ENCODE assay signal across 19 mouse cellular contexts in genomic region chr14:59705326-59706058, GRCm38 (mm10).
DNase-seq lines count a peak whose midpoint lies in the region; ATAC-seq and TF ChIP-seq lines count a peak whose summit lies in the region.
"Had no signal": no experiment of that assay in that cellular context is flagged by ENCODE, and none has a peak within 500 bp of the region (broad histone marks: within the 10 kb centered on the region; RNA-seq: fewer than 3 reads in every experiment).

No protein-coding gene starts in this region.

- no peak for ATAC-seq in liver, postnatal 0 days
- ATAC-seq in liver, embryonic 12.5 days, result no peak
- peak; percentile 63 for ATAC-seq in granulocyte monocyte progenitor cell, adult 5-6 weeks (replicated peaks; ENCODE audit: poor library complexity, severe bottlenecking)
- peak; percentile 54; the same call in 1 of the 2 replicates for ATAC-seq in limb, embryonic 14.5 days (ENCODE audit: low FRiP score, low read depth)
- ATAC-seq: forebrain, embryonic 13.5 days; hindbrain, postnatal 0 days had no signal

- DNase-seq in liver, postnatal 0 days, result peak; percentile 19
- peak; percentile 48 for DNase-seq in limb, embryonic 14.5 days (ENCODE audit: low spot score)
- DNase-seq in mesoderm, embryonic 11.5 days (ENCODE audit: low read depth, low spot score), result peak; percentile 30
- no peak for DNase-seq in layer of hippocampus, adult 8-10 months (ENCODE audit: low spot score in 2 of 2)
- no peak for DNase-seq in spleen, adult 18-20 months
- DNase-seq: adrenal gland, adult 2 months; adrenal gland, postnatal 25 days; cerebellum, adult 18-20 months; cerebellum, postnatal 10 days; gastrocnemius, postnatal 10 days; heart, adult 2 months; heart, postnatal 14 days had no signal

- no peak for TF ChIP-seq POLR2A in limb, embryonic 14.5 days (IDR thresholded peaks at IDR 0.05; ENCODE audit: borderline replicate concordance, extremely low read depth, insufficient read depth, insufficient read length)

- no peaks in the 10 kb centered on the region for H3K27me3 ChIP-seq in liver, postnatal 0 days (ENCODE audit: insufficient read depth, low read length)
- no peaks in the 10 kb centered on the region for H3K27me3 ChIP-seq in liver, embryonic 12.5 days (replicated peaks)
- no peaks in the 10 kb centered on the region for H3K27me3 ChIP-seq in limb, embryonic 14.5 days (ENCODE audit: control insufficient read depth, insufficient read depth, low read length)
- H3K27me3 ChIP-seq: forebrain, embryonic 13.5 days; heart, embryonic 15.5 days had no signal

- TF ChIP-seq CTCF in liver, postnatal 0 days (IDR thresholded peaks at IDR 0.05; ENCODE audit: low read depth), result no peak

- H3K27ac ChIP-seq in liver, postnatal 0 days (ENCODE audit: low read depth), result no peak overlapping the region
- no peak overlapping the region for H3K27ac ChIP-seq in liver, embryonic 12.5 days
- 0 out of 2 replicates have a peak overlapping the region, but pooled peaks have one; percentile 43 for H3K27ac ChIP-seq in limb, embryonic 14.5 days (replicated peaks; ENCODE audit: low read depth, low read length)
- H3K27ac ChIP-seq: forebrain, embryonic 13.5 days; heart, adult 2 months; heart, embryonic 15.5 days; hindbrain, embryonic 13.5 days; hindbrain, postnatal 0 days had no signal

- no peak overlapping the region for H3K4me2 ChIP-seq in liver, postnatal 0 days (ENCODE audit: low read depth, low read length)
- no peak overlapping the region for H3K4me2 ChIP-seq in liver, embryonic 12.5 days
- H3K4me2 ChIP-seq in limb, embryonic 14.5 days (replicated peaks; ENCODE audit: low read depth, low read length, severe bottlenecking), result no peak overlapping the region
- H3K4me2 ChIP-seq: forebrain, embryonic 13.5 days; heart, embryonic 11.5 days; heart, embryonic 15.5 days; hindbrain, embryonic 13.5 days had no signal

- no peak overlapping the region for H3K9ac ChIP-seq in liver, postnatal 0 days (replicated peaks)
- H3K9ac ChIP-seq in liver, embryonic 12.5 days, result no peak overlapping the region
- H3K9ac ChIP-seq in limb, embryonic 14.5 days (ENCODE audit: low read depth, low read length, severe bottlenecking), result no peak overlapping the region
- H3K9ac ChIP-seq: forebrain, embryonic 13.5 days; heart, embryonic 15.5 days; hindbrain, embryonic 13.5 days had no signal

- no peaks in the 10 kb centered on the region for H3K9me3 ChIP-seq in liver, postnatal 0 days (ENCODE audit: low read length)
- no peaks in the 10 kb centered on the region for H3K9me3 ChIP-seq in liver, embryonic 12.5 days (replicated peaks)
- H3K9me3 ChIP-seq in limb, embryonic 14.5 days (ENCODE audit: control insufficient read depth, low read length), result no peaks in the 10 kb centered on the region
- H3K9me3 ChIP-seq: forebrain, embryonic 13.5 days; heart, embryonic 15.5 days; hindbrain, embryonic 13.5 days had no signal

- TF ChIP-seq EP300 in liver, postnatal 0 days (IDR thresholded peaks at IDR 0.05; ENCODE audit: low read depth), result no peak

- H3K4me1 ChIP-seq in liver, postnatal 0 days (ENCODE audit: insufficient read depth), result no peaks in the 10 kb centered on the region
- H3K4me1 ChIP-seq in liver, embryonic 12.5 days, result no peaks in the 10 kb centered on the region
- H3K4me1 ChIP-seq in limb, embryonic 14.5 days (ENCODE audit: control insufficient read depth, insufficient read depth, low read length), result peaks cover 19% of the 10 kb centered on the region

- H3K4me3 ChIP-seq in liver, postnatal 0 days (ENCODE audit: low read depth, low read length), result no peak overlapping the region
- H3K4me3 ChIP-seq in liver, embryonic 12.5 days, result no peak overlapping the region
- H3K4me3 ChIP-seq in limb, embryonic 14.5 days (replicated peaks; ENCODE audit: low read length), result no peak overlapping the region
- H3K4me3 ChIP-seq: forebrain, embryonic 13.5 days; heart, adult 2 months; heart, embryonic 15.5 days; hindbrain, embryonic 13.5 days had no signal

- no peaks in the 10 kb centered on the region for H3K36me3 ChIP-seq in liver, postnatal 0 days (replicated peaks; ENCODE audit: insufficient read depth, low read length)
- no peaks in the 10 kb centered on the region for H3K36me3 ChIP-seq in liver, embryonic 12.5 days
- H3K36me3 ChIP-seq in limb, embryonic 14.5 days (ENCODE audit: control insufficient read depth, insufficient read depth, low read length), result no peaks in the 10 kb centered on the region
- H3K36me3 ChIP-seq: heart, embryonic 15.5 days; hindbrain, embryonic 13.5 days had no signal

- 81% methylated on average over 13 of the region's 13 CpGs for WGBS in liver, postnatal 0 days (ENCODE audit: insufficient replicate concordance)
- 73% methylated on average over 13 of the region's 13 CpGs for WGBS in liver, embryonic 12.5 days (ENCODE audit: insufficient replicate concordance)
- 43% methylated on average over 13 of the region's 13 CpGs for WGBS in limb, embryonic 14.5 days

Comparison
In these comparisons a context has a peak if more than half of its experiments do, and no peak if none do; other contexts are left out.
1. ATAC-seq: peak in granulocyte monocyte progenitor cell, adult 5-6 weeks (single experiment) and limb, embryonic 14.5 days (single experiment); none in liver, postnatal 0 days (single experiment) and liver, embryonic 12.5 days (single experiment).
2. DNase-seq: peak in liver, postnatal 0 days (single experiment), limb, embryonic 14.5 days (single experiment) and mesoderm, embryonic 11.5 days (single experiment); none in layer of hippocampus, adult 8-10 months (0 of 2) and spleen, adult 18-20 months (0 of 2).